Mouse (Mus musculus) T-helper 2 cell (primary cell): ENCODE data around the gene Nek8.

Experiments used
- in situ Hi-C: fragments of 300-600 bp; cut with MboI, MseI; formaldehyde crosslinking; loops from one replicate; pipeline ENCODE4 v1.15.1; 2025; ENCODE audit warnings: high pct_unique_total_duplicates

The Nek8 gene

DNA sequence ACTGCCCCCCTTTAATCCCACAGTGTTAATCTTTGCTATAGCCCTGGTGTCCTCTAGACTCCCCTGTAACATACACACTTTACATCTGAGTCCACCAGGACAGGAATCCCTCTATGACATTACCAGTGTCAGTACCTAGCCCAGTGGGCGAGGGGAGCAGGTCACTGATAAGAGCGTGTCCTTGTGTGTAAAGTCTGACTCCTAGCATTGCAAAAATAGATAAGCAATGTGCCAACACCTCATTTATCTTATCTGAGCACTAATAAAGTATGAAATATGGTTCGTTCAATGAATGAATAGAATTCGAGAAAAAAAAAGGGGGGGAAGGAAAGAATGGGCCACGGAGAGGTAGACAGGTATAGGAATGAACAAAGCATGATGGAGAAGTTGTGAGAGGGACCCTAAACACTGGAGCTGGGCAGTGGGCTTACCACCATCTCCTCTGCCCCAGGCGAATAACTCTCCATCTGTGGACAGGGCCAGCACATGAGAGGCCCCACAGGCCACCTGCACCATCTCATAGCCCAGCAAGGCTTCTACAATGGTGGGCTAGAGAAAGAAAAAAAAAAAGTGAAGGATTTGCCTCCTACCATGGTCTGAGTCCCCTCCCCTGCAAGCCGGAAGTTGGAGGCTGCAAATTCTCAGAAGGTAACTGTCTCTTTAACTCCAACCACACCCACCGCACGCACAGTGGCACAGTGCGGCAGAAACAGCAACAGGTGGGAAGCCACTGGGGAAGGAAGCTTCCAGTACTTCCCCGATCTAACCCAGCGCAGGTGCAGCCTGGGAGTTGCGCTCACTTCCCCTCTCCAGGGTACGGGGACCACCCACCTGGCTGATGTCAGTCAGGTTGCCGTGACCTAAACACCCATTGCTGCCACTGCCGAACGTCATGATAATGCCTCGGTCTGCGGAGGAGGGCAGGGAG, 7.7 kb downstream of the Nek8 start:
- in situ Hi-C loops: no loop called here

DNA sequence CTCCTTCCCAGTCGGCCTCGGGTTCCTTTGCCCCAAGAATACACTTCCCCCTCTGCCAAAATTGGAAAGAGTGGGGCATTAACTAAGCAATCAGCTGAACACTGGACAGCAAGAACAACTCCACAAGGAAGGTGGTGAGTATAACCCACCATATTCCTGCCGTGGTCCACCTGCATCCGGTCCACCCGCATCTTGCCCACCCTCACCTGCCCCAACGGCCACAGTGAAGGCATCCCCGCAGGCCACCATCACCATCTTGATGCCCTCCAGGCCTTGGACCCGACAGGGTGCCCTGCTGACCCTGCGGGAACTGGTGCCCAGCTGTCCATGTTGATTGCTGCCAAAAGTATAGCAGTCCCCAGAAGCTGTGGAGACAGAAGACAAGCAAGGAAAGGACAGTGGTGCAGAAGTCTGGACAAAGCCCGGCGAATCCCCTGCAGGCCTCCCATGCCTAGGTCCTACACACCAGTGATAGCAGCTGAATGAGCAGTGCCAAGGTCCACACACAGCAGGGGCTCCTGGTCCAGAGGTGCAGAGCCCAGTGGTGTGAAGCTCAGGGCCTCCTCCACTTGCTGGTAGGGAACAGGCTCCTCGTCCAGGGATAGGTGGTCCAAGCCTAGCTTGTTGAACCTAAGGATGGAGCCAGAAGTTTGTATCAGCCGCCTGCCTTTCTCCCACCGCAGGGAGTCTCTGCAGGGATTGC, 9.1 kb downstream of the Nek8 start:
- in situ Hi-C loops: no loop called here

DNA sequence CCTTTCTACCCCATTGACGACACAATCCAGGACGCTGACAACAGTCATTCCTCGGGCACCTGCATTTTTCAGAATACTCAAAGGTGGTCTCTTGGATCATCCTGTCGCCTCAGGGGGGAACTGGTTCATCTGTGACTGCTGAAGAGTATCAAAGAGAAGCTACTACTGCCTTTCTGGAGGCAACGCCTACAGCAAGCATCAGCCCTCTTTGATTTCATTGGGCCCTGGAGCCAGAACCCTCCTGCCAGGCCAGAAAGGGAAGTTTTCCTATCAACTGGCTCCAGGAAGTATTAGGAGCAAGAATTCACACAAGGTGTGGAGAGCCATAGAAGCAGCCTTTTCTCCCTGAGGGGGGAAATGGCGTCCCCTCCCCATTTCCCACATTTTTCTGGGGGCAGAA, 9.8 kb downstream of the Nek8 start:
- in situ Hi-C loops: no loop called here

DNA sequence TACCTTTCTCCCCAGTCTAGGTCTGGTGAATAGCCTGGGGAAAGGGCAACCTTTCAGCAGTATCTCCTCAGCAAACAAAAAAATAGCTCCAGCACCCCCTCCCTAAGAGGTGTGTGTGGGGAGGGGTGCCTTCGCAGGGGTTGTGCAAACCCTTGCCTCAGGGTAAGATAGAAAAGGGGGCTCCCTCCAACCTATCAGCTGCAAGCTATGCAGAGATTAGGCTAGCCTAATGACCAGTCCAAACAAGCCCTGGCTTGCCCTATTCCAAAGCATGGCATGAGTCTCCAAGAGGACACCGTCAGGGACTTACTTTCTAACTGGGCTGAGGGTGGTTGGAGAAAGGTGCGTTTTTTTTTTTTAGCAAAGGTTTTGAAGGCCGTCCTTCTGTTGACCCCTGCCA, 10.3 kb downstream of the Nek8 start:
- in situ Hi-C loops: no loop called here

DNA sequence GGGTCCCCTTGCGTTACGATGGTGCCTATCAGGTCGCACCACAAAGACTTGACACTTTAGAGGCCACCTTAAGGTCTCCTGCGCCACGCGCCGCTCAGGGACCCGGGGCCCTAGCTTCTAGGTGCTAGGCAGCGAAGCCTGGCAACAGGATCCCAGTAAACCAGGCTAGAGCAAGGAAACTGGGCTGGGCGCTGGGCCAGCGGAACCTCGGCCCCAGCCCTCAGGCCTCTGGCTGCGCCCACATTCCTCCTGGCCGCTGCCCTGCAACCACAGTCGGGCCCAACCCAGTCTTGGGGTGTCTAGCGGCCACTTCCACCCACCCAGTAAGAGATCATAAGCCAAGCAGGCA, 10.7 kb downstream of the Nek8 start:
- in situ Hi-C loops: no loop called here

DNA sequence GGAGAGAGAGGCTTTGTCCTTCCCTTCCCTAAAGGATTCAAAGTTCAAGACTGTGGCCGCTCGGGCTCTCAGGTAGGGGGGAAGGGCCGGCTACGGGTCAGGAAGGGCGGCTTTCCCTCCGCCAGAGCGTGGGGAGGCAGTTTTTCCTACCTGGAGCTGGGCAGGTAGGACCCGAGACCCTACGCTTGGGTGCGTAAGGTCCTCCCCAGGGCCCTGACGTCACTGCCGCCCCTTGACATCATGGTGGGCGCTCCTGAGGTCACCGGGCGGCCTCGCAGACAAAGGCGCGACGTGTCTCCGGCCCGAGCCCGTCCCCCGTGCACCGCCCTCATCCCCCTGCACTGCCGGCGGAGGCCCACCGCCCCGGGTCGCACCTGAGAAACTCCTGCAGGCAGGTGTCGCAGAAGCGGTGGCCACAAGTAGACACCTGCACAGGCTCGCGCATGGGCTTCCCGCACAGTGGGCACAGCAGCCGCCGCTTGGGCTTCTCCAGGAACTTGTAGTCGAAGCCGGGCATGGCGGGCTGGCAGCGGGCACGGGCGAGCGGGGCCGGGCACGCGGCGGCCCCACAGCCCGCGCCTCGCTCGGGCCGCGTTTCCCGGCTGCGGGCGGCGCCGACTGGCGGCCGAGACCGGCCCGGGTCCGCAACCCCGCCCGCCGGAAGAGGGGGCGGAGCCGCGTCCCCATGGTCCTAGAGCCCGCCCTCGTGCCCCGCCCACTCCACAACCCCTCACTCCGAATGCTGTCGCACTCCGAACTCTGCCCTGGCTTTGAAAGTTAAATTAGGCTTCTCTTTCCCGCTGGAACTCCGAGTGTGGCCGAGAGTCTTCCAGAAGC, 11.3 kb downstream of the Nek8 start, which contains the start of gene Traf4:
TSS of gene Traf4 (minus strand) at position 666 of the 837 bp plus-strand sequence.
- in situ Hi-C loops: no loop called here

DNA sequence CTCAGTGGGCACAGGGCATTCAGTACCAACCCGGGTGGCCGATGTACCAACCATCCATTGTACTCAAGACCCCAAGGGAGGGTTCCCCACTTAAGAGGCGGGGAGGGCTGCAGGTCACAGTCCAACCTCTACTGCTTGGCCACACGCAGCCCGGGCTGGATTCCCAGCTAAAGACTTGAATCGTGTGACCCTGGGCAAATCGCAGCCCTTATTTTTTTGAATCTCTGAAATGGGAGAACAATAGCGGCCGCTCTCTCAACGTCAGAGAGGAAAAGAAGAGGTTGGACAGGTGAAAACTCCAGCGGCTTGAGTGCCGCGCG, 11.9 kb downstream of the Nek8 start:
- in situ Hi-C loops: no loop called here

DNA sequence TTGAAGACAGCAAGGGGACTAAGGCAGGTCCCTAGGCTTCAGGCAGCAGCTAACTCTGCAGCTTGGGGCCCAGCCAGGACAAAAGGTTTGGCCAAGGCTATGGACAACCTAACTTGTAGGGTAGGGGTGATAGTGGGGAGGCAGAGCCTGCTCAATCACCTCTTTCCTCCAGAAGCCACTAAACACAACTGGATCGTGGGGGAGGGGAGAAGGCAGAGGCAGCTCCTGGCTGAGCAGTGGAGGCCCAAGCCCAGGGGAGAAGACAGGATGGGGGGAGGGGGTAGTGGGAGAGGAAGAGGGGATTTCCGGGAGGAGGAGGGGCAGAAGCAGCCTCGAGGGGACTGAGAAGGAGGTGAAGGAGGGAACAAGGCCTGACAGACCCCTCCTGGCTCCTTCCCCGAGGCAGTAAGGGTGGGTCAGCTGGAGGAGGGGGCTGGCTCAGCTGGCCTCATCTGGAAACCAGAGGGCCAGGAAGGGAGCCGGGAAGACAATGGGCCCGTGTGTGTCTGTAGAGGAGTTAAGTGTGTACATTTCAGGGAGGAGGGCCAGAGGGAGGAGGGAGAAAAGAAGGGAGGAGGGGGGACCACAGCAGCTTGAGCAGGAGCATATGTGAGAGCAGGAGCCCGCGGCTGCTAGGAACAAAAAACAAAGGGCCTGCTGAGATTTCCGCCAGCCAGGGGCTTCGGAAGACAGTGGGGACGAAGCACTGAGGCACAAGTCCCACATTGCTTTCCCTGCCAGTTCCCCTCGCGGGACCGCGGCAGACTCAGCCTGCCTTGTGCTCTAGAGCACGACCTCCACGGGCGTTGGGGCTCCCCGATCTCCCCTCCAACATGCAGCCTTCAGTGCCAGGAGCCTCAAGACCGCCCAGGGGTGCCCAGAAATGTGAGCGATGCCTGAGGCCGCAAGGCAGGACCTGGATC, 12.5 kb downstream of the Nek8 start:
- in situ Hi-C loops: no loop called here

DNA sequence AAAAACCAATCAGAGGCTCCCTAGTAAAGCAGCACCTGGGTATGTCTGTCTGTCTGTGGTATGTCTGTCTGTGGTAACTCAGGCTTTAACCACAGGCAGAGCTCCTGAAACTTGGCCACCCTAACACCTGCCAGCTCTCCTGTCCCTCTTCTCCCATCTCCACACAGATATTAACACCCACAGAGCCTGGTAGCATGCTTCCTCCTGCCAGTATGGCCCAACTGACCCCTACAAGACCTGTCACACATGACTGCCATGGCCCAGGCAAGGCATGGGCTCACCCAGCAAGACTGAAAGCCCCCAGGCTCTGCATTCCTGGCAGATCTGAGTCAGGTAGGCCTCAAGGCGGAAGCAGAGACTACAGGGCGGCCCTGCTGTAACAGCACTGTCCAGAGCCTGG, 13.4 kb downstream of the Nek8 start:
- in situ Hi-C loops: no loop called here

DNA sequence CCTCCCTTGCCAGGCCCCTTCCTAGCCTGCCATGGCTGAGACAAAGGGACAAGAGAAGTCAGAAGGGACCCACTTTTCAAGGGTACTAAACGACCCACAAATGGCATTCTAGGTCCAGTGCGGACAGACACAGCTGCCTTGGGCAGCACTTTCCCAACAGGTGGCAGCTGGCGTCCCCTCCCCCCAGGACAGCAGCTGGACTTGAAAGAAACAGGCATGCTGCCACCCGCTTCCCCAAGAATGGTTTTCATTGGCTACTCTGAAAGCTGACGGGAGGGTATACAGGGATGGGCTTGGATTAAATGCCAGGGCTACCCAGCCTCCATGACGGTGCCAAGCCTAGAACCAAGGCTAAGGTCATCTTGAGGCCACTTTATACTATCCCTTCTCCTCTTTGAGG, 14.0 kb downstream of the Nek8 start:
- in situ Hi-C loops: no loop called here

DNA sequence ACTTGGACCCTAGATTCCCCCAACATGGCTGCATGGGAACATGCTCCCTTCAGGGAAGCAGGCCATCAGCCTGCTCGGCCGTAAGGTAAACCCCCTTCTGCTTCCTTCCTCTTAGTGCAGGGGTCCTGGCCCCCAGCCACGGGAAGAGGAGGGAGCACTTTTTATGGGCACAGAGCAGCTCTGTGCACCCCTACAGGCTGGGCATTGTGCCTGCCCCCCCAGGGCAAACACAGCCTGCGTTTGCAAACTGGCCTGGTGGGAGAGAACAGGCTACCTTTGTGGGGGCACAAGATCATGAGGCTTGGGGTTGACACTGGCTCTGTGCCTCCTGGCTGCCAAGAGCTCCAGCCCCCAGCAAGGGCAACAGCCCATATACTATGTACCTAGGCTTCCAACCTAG, 14.5 kb downstream of the Nek8 start:
- in situ Hi-C loops: no loop called here

GRCm38 (mm10) chr11:78161169-78161568, 15.3 kb downstream of the Nek8 start:
- in situ Hi-C loops: no loop called here

DNA sequence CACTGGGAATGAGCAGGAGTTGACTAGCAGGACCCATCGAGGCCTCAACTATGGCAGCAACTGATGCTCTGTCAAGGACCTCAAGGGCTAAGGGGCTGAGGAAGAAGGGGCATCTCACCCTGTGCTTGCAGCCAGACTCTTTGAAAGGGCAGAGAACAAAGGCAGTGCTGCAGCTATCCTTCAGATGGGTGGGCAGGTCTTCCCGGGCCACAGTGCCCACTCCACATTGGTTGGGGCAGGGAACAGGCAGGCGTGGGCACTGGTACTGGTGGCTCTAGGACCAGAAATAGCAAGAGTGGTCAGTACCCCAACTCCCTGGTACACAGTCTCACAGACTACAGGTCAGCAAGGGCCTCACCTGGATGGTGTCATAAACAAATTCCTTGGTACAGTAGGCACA, 15.8 kb downstream of the Nek8 start:
- in situ Hi-C loops: no loop called here

DNA sequence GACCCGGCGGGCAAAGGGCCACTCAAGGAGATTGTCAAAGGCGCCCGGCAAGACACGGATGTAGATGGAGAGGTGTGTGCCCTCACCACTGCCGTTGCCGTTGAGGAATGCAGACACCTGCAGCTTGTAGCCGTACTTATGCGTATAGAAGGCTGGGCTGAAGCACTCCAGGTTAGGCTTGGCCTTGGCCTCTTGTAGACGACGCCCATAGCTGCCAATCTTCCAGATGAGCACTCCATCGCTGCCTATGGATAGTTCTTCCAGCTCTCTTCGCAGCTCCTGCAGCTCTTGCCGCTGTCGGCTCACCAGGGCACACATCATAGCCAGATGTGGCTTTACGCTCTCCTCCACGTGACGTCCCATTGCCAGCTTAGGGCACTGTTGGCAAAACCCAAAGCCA, 16.3 kb downstream of the Nek8 start:
- in situ Hi-C loops: no loop called here

- in situ Hi-C loops: no loop called here
These were observed 16.9 kb downstream of the Nek8 start for GRCm38 (mm10) chr11:78159557-78159956.

- in situ Hi-C loops: no loop called here
These were observed 17.4 kb downstream of the Nek8 start for GRCm38 (mm10) chr11:78159096-78159495.

- in situ Hi-C loops: no loop called here
These were observed 20.2 kb downstream of the Nek8 start for GRCm38 (mm10) chr11:78156156-78156699.

DNA sequence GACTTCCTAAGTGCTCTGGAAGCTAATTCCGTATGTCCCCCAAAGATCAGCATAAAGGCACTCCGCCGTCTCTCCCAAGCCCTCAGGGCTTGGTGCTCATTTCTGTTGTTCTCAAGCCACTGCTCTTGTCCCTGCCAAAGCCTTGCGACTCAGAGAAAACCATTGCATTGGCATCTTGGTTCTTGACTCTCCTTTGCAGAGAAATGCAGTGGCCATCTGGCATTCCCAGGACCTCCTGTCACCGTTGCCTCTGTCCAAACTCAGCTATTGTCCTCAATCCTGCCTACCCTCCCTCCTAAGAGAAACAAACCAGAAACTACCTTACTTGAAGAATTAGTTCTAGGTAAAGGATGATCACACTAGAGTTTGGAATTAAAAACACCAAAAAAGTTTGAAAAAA, 20.8 kb downstream of the Nek8 start:
- in situ Hi-C loops: no loop called here

DNA sequence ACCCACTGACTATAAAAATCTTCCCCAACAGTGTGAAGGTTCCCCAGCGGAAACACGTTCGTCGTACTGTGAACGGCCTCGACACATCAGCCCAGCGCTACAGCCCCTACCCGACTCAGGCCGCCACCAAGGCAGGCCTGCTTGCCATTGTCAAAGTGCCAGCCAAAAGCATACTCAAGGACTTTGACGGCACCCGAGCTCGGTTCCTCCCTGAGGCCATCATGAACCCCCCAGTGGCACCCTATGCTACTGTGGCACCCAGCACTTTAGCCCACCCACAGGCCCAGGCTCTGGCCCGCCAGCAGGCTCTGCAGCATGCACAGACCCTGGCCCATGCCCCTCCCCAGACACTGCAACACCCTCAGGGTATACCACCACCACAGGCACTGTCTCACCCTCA, 22.7 kb downstream of the Nek8 start:
- in situ Hi-C loops: no loop called here

GRCm38 (mm10) chr11:78152299-78153231, 23.9 kb downstream of the Nek8 start:
- in situ Hi-C loops: no loop called here
